Mouse (Mus musculus) limb, embryonic 13.5 days (tissue): ENCODE results near the gene Rcc1l. TPM values are rescaled to one million over a fixed set of nuclear protein-coding genes. Genes with fewer than 3 reads are reported as not detected.
A peak's percentile ranks its signal among the peaks of the same experiment; 100 is the strongest.

Source experiments
- ATAC-seq: fragments of 200-750 bp; cut with Nextera tagmentation; 2 replicates; pipeline ENCODE4 v1.8.0; 2017; ENCODE audit warnings: low read depth, moderate number of reproducible peaks, moderate TSS enrichment; ENCODE audit not compliant: low FRiP score
- H3K27ac ChIP-seq: fragments of 300-500 bp; sonication (generic); 2 replicates; pipeline ENCODE4 v1.5.1; 2015; ENCODE audit warnings: inconsistent platforms, mild to moderate bottlenecking, moderate library complexity
- H3K27me3 ChIP-seq: fragments of 300-500 bp; sonication (generic); 2 replicates; pipeline ENCODE4 v1.6.1; 2015; ENCODE audit warnings: mild to moderate bottlenecking, inconsistent platforms
- H3K36me3 ChIP-seq: fragments of 300-500 bp; sonication (generic); 2 replicates; pipeline ENCODE4 v1.6.1; 2015; ENCODE audit warnings: inconsistent platforms, mild to moderate bottlenecking, moderate library complexity
- H3K4me1 ChIP-seq: fragments of 300-500 bp; sonication (generic); 2 replicates; pipeline ENCODE4 v1.6.1; 2015; ENCODE audit warnings: inconsistent platforms
- H3K4me2 ChIP-seq: fragments of 300-500 bp; sonication (generic); replicated peaks from 2 replicates; pipeline ENCODE4 v1.6.1; 2015; ENCODE audit warnings: inconsistent platforms, mild to moderate bottlenecking, moderate library complexity
- H3K4me3 ChIP-seq: fragments of 300-500 bp; sonication (generic); 2 replicates; pipeline ENCODE4 v1.5.1; 2015; ENCODE audit warnings: moderate library complexity, mild to moderate bottlenecking, inconsistent platforms
- H3K9ac ChIP-seq: fragments of 300-500 bp; sonication (generic); 2 replicates; pipeline ENCODE4 v1.6.1; 2015; ENCODE audit warnings: mild to moderate bottlenecking, inconsistent platforms
- H3K9me3 ChIP-seq: fragments of 300-500 bp; sonication (generic); 2 replicates; pipeline ENCODE4 v1.6.1; 2016; ENCODE audit warnings: inconsistent platforms
- WGBS: fragments of 180-500 bp; shearing (Covaris S2); methylation state at CpG from one replicate; pipeline ENCODE4 v1.1.7; 2015; 5-methylcytosine and 5-hydroxymethylcytosine counted together
- polyA plus RNA-seq: library from polyadenylated mRNA; unstranded; fragments of >200 nt; fragmentation: Nextera tagmentation; extraction: Ambion mirVana; gene quantifications from 2 replicates; pipeline ENCODE4 v1.2.1, GENCODE M21; 2015

Rcc1l gene
- polyA plus RNA-seq, 1 experiment from 2014 or later = 34.2 TPM

GRCm38 (mm10) chr5:134186059-134186458 is 9.5 kb upstream of the Rcc1l start:
- Histone ChIP-seq H3K9ac (no peak overlapping the region), H3K9me3 (0 out of 2 replicates have a peak, but pooled peaks cover 3% of the 10 kb centered on the region), H3K27ac (no peak overlapping the region), H3K4me1 (peaks cover 17% of the 10 kb centered on the region), H3K4me2 (no peak overlapping the region), H3K4me3 (no peak overlapping the region), H3K36me3 (no peaks in the 10 kb centered on the region), H3K27me3 (no peaks in the 10 kb centered on the region)
- 88% methylated on average over 3 of the region's 3 CpGs for WGBS
- ATAC-seq = no peak

- WGBS = under 1% methylated on average over 92 of the region's 92 CpGs
- H3K4me1 ChIP-seq = peaks cover 17% of the 10 kb centered on the region
- H3K4me2 ChIP-seq = peak within 1 kb of the TSS; percentile 76
- no peaks in the 10 kb centered on the region for H3K27me3 ChIP-seq
- peak; percentile 95 for ATAC-seq
- peak within 1 kb of the TSS; percentile 92 for H3K27ac ChIP-seq
- peak within 1 kb of the TSS; percentile 65 for H3K4me3 ChIP-seq
- H3K36me3 ChIP-seq = no peaks in the 10 kb centered on the region
- 0 out of 2 replicates have a peak, but pooled peaks cover 3% of the 10 kb centered on the region for H3K9me3 ChIP-seq
- H3K9ac ChIP-seq = peak within 1 kb of the TSS; percentile 77
These were observed 7.6 kb upstream of the Rcc1l start, which contains the start of gene Gtf2ird2 for GRCm38 (mm10) chr5:134183880-134184808. Gene Gtf2ird2, plus strand, starts transcription at chr5:134184019.

- peak overlapping the region; percentile 65 for H3K4me3 ChIP-seq
- H3K4me2 ChIP-seq = peak overlapping the region; percentile 76
- no peak for ATAC-seq
- 0 out of 2 replicates have a peak, but pooled peaks cover 3% of the 10 kb centered on the region for H3K9me3 ChIP-seq
- no peaks in the 10 kb centered on the region for H3K36me3 ChIP-seq
- peaks cover 17% of the 10 kb centered on the region for H3K4me1 ChIP-seq
- H3K27ac ChIP-seq = 0 out of 2 replicates have a peak overlapping the region, but pooled peaks have one; percentile 92
- WGBS = 51% methylated on average over 7 of the region's 7 CpGs
- H3K27me3 ChIP-seq = no peaks in the 10 kb centered on the region
- peak overlapping the region; percentile 77 for H3K9ac ChIP-seq
These were observed 6.6 kb upstream of the Rcc1l start for GRCm38 (mm10) chr5:134183162-134183561.

GRCm38 (mm10) chr5:134182735-134183134 is 6.2 kb upstream of the Rcc1l start:
- WGBS = 62% methylated on average over 4 of the region's 4 CpGs
- Histone ChIP-seq H3K27ac (no peak overlapping the region), H3K9me3 (0 out of 2 replicates have a peak, but pooled peaks cover 3% of the 10 kb centered on the region), H3K4me2 (peak overlapping the region; percentile 76), H3K9ac (peak overlapping the region; percentile 77; the same call in 1 of the 2 replicates), H3K4me1 (peaks cover 17% of the 10 kb centered on the region), H3K4me3 (peak overlapping the region; percentile 65), H3K36me3 (no peaks in the 10 kb centered on the region), H3K27me3 (no peaks in the 10 kb centered on the region)
- ATAC-seq = no peak

- Histone ChIP-seq H3K27me3 (no peaks in the 10 kb centered on the region), H3K4me2 (no peak overlapping the region), H3K4me1 (peaks cover 17% of the 10 kb centered on the region), H3K9ac (peak overlapping the region; percentile 25; the same call in 1 of the 2 replicates), H3K27ac (no peak overlapping the region; the same call in 1 of the 2 replicates), H3K4me3 (no peak overlapping the region), H3K9me3 (no peaks in the 10 kb centered on the region), H3K36me3 (no peaks in the 10 kb centered on the region)
- WGBS = 57% methylated on average over 3 of the region's 3 CpGs
- ATAC-seq = no peak
These were observed 5.6 kb upstream of the Rcc1l start for GRCm38 (mm10) chr5:134182172-134182571.

GRCm38 (mm10) chr5:134179871-134180270 is 3.3 kb upstream of the Rcc1l start:
- no peak for ATAC-seq
- no peak overlapping the region for H3K4me2 ChIP-seq
- 21% methylated on average over 7 of the region's 7 CpGs for WGBS
- no peaks in the 10 kb centered on the region for H3K27me3 ChIP-seq
- no peak overlapping the region for H3K4me3 ChIP-seq
- H3K9me3 ChIP-seq = no peaks in the 10 kb centered on the region
- H3K36me3 ChIP-seq = no peaks in the 10 kb centered on the region
- no peak overlapping the region for H3K27ac ChIP-seq
- H3K4me1 ChIP-seq = peaks cover 28% of the 10 kb centered on the region
- no peak overlapping the region for H3K9ac ChIP-seq

GRCm38 (mm10) chr5:134178536-134178935 is 2.0 kb upstream of the Rcc1l start:
- H3K9me3 ChIP-seq = no peaks in the 10 kb centered on the region
- H3K9ac ChIP-seq = no peak overlapping the region
- H3K27me3 ChIP-seq = no peaks in the 10 kb centered on the region
- no peak for ATAC-seq
- H3K4me2 ChIP-seq = no peak overlapping the region
- H3K36me3 ChIP-seq = no peaks in the 10 kb centered on the region
- H3K4me3 ChIP-seq = no peak overlapping the region
- peaks cover 34% of the 10 kb centered on the region for H3K4me1 ChIP-seq
- no peak overlapping the region for H3K27ac ChIP-seq
- WGBS = 76% methylated on average over 7 of the region's 7 CpGs

GRCm38 (mm10) chr5:134175696-134176095 is 878 bp downstream of the Rcc1l start:
- no peaks in the 10 kb centered on the region for H3K27me3 ChIP-seq
- H3K9ac ChIP-seq = peak overlapping the region; percentile 83
- peaks cover 18% of the 10 kb centered on the region for H3K4me1 ChIP-seq
- no peaks in the 10 kb centered on the region for H3K9me3 ChIP-seq
- H3K4me3 ChIP-seq = peak overlapping the region; percentile 75
- 5% methylated on average over 10 of the region's 10 CpGs for WGBS
- peak overlapping the region; percentile 73; the same call in 1 of the 2 replicates for H3K27ac ChIP-seq
- H3K4me2 ChIP-seq = peak overlapping the region; percentile 89
- ATAC-seq = no peak
- peaks cover 24% of the 10 kb centered on the region for H3K36me3 ChIP-seq

- no peaks in the 10 kb centered on the region for H3K27me3 ChIP-seq
- 44% methylated on average over 4 of the region's 4 CpGs for WGBS
- no peak for ATAC-seq
These were observed 3.4 kb downstream of the Rcc1l start for GRCm38 (mm10) chr5:134173206-134173605.

GRCm38 (mm10) chr5:134170167-134170566 is 6.4 kb downstream of the Rcc1l start:
- 94% methylated on average over 8 of the region's 8 CpGs for WGBS
- Histone ChIP-seq H3K36me3 (peaks cover 61% of the 10 kb centered on the region), H3K4me3 (no peak overlapping the region)

More at GRCm38 (mm10) chr5:134173206-134173605, 3.4 kb downstream of the Rcc1l start:
- H3K36me3 ChIP-seq = peaks cover 38% of the 10 kb centered on the region
- H3K4me3 ChIP-seq = no peak overlapping the region
- no peaks in the 10 kb centered on the region for H3K9me3 ChIP-seq
- no peak overlapping the region for H3K27ac ChIP-seq
- peaks cover 18% of the 10 kb centered on the region for H3K4me1 ChIP-seq
- H3K4me2 ChIP-seq = no peak overlapping the region
- no peak overlapping the region for H3K9ac ChIP-seq

GRCm38 (mm10) chr5:134169231-134169630 is 7.3 kb downstream of the Rcc1l start:
- Histone ChIP-seq H3K9me3 (no peaks in the 10 kb centered on the region), H3K27me3 (no peaks in the 10 kb centered on the region), H3K4me2 (no peak overlapping the region), H3K4me3 (no peak overlapping the region), H3K4me1 (peaks cover 10% of the 10 kb centered on the region), H3K27ac (no peak overlapping the region), H3K9ac (no peak overlapping the region), H3K36me3 (peaks cover 68% of the 10 kb centered on the region)
- 92% methylated on average over 8 of the region's 10 CpGs for WGBS
- no peak for ATAC-seq

More at GRCm38 (mm10) chr5:134170167-134170566, 6.4 kb downstream of the Rcc1l start:
- H3K27ac ChIP-seq = no peak overlapping the region
- no peak for ATAC-seq
- no peaks in the 10 kb centered on the region for H3K9me3 ChIP-seq
- no peaks in the 10 kb centered on the region for H3K27me3 ChIP-seq
- H3K4me2 ChIP-seq = no peak overlapping the region
- peaks cover 13% of the 10 kb centered on the region for H3K4me1 ChIP-seq
- H3K9ac ChIP-seq = no peak overlapping the region

GRCm38 (mm10) chr5:134168033-134168432 is 8.5 kb downstream of the Rcc1l start:
- H3K4me2 ChIP-seq = no peak overlapping the region
- no peak for ATAC-seq
- no peaks in the 10 kb centered on the region for H3K27me3 ChIP-seq
- no peak overlapping the region for H3K4me3 ChIP-seq
- WGBS = 82% methylated on average over 9 of the region's 9 CpGs
- H3K36me3 ChIP-seq = peaks cover 76% of the 10 kb centered on the region
- no peaks in the 10 kb centered on the region for H3K9me3 ChIP-seq
- peaks cover 10% of the 10 kb centered on the region for H3K4me1 ChIP-seq
- H3K27ac ChIP-seq = no peak overlapping the region
- no peak overlapping the region for H3K9ac ChIP-seq
